Mouse (Mus musculus) heart, postnatal 14 days (tissue): ENCODE results near the gene Abcd2. TPM values are rescaled to one million over a fixed set of nuclear protein-coding genes. Genes with fewer than 3 reads are reported as not detected.

Experiments used
- DNase-seq, 2 experiments: peaks; one replicate each; pipeline ENCODE4 v3.0.0; 2021 to 2022
- intact Hi-C: fragments of 180-260 bp; cut with DNase I; formaldehyde crosslinking; loops from one replicate; pipeline ENCODE4 v1.15.1; 2025
- total RNA-seq, 2 experiments: library from RNA; stranded (reverse); gene quantifications; 2 replicates each; pipeline ENCODE4 v1.2.3; 2021

The Abcd2 gene
- total RNA-seq, 2 experiments from 2014 or later, result 5.5 to 6.1 TPM

GRCm38 (mm10) chr15:91165021-91165420 is 26.6 kb downstream of the Abcd2 start:
- intact Hi-C loops, result loop anchor here (10.0 kb wide), 1 partner anchor 140 kb away; no protein-coding TSS in a partner anchor
- no peak for DNase-seq

DNA sequence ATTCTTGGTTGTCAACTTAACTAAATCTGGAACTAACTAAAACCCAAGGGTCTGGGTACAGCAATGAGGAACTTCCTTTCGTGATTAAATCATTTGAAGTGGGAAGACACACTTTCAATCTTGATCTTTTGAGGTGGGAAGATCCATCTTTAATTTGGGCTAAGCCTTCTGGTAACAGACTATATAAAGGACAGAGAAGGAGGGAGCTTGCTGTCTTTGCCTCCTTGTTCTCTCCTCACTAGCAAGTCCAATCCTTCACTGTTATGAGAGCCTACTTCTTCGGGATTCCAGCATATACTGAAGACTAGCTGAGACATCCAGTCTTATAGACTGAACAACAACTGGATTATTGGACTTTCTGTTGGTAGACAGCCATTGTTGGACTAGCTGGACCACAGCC is 28.1 kb downstream of the Abcd2 start:
- DNase-seq, result no peak
- intact Hi-C loops, result loop anchor here (10.0 kb wide), 1 partner anchor 141 kb away; no protein-coding TSS in a partner anchor

- no peak for DNase-seq
- intact Hi-C loops, result loop anchor here (10.0 kb wide), 1 partner anchor 144 kb away; no protein-coding TSS in a partner anchor
Observed at GRCm38 (mm10) chr15:91161153-91161552, 30.4 kb downstream of the Abcd2 start.

- no peak for DNase-seq
- intact Hi-C loops, result no loop called here
Observed at GRCm38 (mm10) chr15:91153311-91153710, 38.3 kb downstream of the Abcd2 start.

DNA sequence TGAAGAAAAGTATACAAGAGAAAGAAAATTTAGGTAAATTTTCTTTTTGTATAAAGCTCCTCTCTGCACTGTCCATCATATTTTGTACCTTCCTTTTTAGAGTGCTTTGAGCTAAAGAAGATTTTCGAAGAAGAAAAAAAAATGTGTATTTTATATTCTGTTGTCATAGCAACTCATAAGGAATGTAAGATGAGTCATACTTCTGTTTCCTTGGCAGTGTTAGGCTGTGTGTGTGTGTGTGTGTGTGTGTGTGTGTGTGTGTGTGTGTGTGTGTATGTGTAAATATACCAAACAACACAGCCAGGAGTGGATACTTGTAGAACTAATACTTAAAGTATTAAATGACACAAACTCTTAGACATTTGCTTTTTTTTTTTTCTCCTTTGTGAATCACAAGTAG is 39.0 kb downstream of the Abcd2 start:
- no peak for DNase-seq

GRCm38 (mm10) chr15:91124584-91124983 is 67.0 kb downstream of the Abcd2 start:
- DNase-seq, result no peak
- intact Hi-C loops, result no loop called here

More for the DNA sequence above, 39.0 kb downstream of the Abcd2 start:
- intact Hi-C loops, result no loop called here

GRCm38 (mm10) chr15:91112555-91113209 is 78.9 kb downstream of the Abcd2 start:
- intact Hi-C loops, result no loop called here
- no peak for DNase-seq

DNA sequence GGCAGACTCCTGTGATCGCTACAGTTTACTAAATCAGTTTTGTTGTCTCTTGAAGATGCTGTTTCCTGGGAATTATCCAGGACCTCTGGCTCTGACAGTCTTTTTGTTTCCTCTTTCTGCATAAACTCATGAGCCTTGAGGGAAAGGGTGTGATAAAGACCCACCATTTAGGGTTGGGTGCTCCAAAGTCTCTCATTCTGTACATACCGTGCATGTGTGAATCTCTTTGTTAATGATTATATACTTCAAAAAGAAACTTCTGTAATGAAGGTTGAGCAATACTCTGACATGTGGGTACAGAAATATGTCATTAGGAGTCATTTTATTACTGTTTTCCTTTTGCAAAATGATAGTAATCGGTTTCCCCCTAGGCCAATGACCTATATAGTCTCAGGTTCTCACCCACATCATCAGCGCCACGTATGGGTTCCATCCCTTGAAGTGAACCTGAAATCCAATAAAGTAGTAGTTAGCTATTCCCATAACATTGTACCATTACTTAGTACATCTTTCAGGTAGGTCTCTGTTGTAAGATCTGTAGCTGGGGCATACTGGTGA is 83.4 kb downstream of the Abcd2 start:
- DNase-seq, result no peak
- intact Hi-C loops, result no loop called here

GRCm38 (mm10) chr15:91104934-91105333 is 86.7 kb downstream of the Abcd2 start:
- DNase-seq, result peak in 1 of 2 experiments; percentile 9
- intact Hi-C loops, result no loop called here

DNA sequence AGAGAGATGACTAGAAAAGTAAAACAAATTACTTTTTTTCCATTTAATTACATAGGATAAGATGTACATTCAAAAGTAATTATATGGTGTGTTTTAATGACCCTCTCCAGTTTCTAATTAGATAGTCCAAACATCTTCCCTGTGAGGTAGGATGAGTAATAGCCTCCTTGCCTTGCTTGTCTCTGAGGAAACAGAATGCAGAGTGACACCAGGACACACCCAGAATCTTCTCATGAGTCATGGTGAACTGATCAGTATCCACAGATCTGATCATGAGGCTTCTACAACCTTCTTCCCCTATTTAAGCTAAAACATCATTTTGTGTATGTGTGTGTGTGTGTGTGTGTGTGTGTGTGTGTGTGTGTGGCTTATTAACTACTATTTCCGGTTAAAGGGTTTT is 87.3 kb downstream of the Abcd2 start:
- no peak for DNase-seq
- intact Hi-C loops, result no loop called here

GRCm38 (mm10) chr15:91103814-91104213 is 87.8 kb downstream of the Abcd2 start:
- DNase-seq, result no peak
- intact Hi-C loops, result no loop called here

GRCm38 (mm10) chr15:91103305-91103704 is 88.3 kb downstream of the Abcd2 start:
- intact Hi-C loops, result no loop called here
- DNase-seq, result no peak

DNA sequence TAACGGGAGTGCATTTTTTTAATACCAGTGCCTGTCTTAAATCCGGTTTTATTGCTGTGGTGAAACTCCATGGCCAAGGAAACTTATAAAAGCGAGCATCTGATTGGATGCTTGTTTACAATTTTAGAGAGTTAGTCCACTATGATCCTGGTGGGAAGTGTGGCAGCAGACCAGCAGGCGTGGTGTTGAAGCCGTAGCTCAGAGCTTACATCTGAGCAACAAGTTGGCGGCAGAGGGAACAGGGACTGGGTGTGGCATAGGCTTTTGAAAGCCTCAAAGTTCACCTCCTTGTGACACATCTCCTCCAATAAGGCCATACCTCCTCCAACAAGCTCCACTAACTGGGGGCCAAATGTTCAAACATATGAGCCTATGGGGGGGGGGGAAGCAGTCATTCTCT is 95.0 kb downstream of the Abcd2 start:
- DNase-seq, result no peak
- intact Hi-C loops, result no loop called here

Other genes with a start within 250 kb of the Abcd2 start
- 10 to 100 TPM; 10.1 to 11.7 TPM for gene Kif21a, start 141.9 kb downstream of the Abcd2 start, total RNA-seq
- gene CN725425, start 7.7 kb upstream of the Abcd2 start, total RNA-seq, result under 1 TPM; 0.20 to 0.29 TPM